Mouse (Mus musculus) intestine, embryonic 15.5 days (tissue): ENCODE measurements around the gene Nebl. TPM values are rescaled to one million over a fixed set of nuclear protein-coding genes. Genes with fewer than 3 reads are reported as not detected.

Source experiments
- ATAC-seq: fragments of 200-750 bp; cut with Nextera tagmentation; 2 replicates; pipeline ENCODE4 v1.8.0; 2017; ENCODE audit warnings: moderate TSS enrichment, moderate library complexity
- H3K27ac ChIP-seq: fragments of 300-500 bp; sonication (generic); 2 replicates; pipeline ENCODE4 v1.5.1; 2015; ENCODE audit warnings: mild to moderate bottlenecking, inconsistent platforms
- H3K27me3 ChIP-seq: fragments of 300-500 bp; sonication (generic); replicated peaks from 2 replicates; pipeline ENCODE4 v1.6.1; 2015; ENCODE audit warnings: inconsistent platforms
- H3K36me3 ChIP-seq: fragments of 300-500 bp; sonication (generic); 2 replicates; pipeline ENCODE4 v1.6.1; 2015; ENCODE audit warnings: inconsistent platforms
- H3K4me1 ChIP-seq: fragments of 300-500 bp; sonication (generic); replicated peaks from 2 replicates; pipeline ENCODE4 v1.6.1; 2015; ENCODE audit warnings: inconsistent platforms
- H3K4me2 ChIP-seq: fragments of 300-500 bp; sonication (generic); replicated peaks from 2 replicates; pipeline ENCODE4 v1.6.1; 2015; ENCODE audit warnings: mild to moderate bottlenecking, inconsistent platforms
- H3K4me3 ChIP-seq: fragments of 300-500 bp; sonication (generic); replicated peaks from 2 replicates; pipeline ENCODE4 v1.5.1; 2015; ENCODE audit warnings: inconsistent platforms
- H3K9ac ChIP-seq: fragments of 300-500 bp; sonication (generic); 2 replicates; pipeline ENCODE4 v1.6.1; 2015; ENCODE audit warnings: inconsistent platforms
- H3K9me3 ChIP-seq: fragments of 300-500 bp; sonication (generic); 2 replicates; pipeline ENCODE4 v1.6.1; 2016; ENCODE audit warnings: inconsistent platforms
- WGBS: fragments of 180-500 bp; shearing (Covaris S2); methylation state at CpG from one replicate; pipeline ENCODE4 v1.1.7; 2015; 5-methylcytosine and 5-hydroxymethylcytosine counted together
- polyA plus RNA-seq: library from polyadenylated mRNA; unstranded; fragments of >200 nt; fragmentation: Nextera tagmentation; extraction: Ambion mirVana; gene quantifications from 2 replicates; pipeline ENCODE4 v1.2.1, GENCODE M21; 2015

Gene Nebl
- polyA plus RNA-seq, 1 experiment from 2014 or later = 0.43 TPM

- no peak for ATAC-seq
- Histone ChIP-seq H3K9me3 (no peaks in the 10 kb centered on the region), H3K4me3 (no peak overlapping the region), H3K9ac (no peak overlapping the region), H3K27me3 (no peaks in the 10 kb centered on the region), H3K4me1 (no peaks in the 10 kb centered on the region), H3K27ac (no peak overlapping the region), H3K36me3 (no peaks in the 10 kb centered on the region), H3K4me2 (no peak overlapping the region)
- WGBS = 55% methylated on average over 7 of the region's 7 CpGs
These were observed 28.6 kb downstream of the Nebl start for GRCm38 (mm10) chr2:17702481-17703169.

- WGBS = 66% methylated on average over 4 of the region's 4 CpGs
- H3K27me3 ChIP-seq = no peaks in the 10 kb centered on the region
- ATAC-seq = no peak
- no peak overlapping the region for H3K27ac ChIP-seq
- no peaks in the 10 kb centered on the region for H3K4me1 ChIP-seq
- H3K9ac ChIP-seq = no peak overlapping the region
- H3K9me3 ChIP-seq = no peaks in the 10 kb centered on the region
- H3K36me3 ChIP-seq = no peaks in the 10 kb centered on the region
- no peak overlapping the region for H3K4me2 ChIP-seq
- H3K4me3 ChIP-seq = no peak overlapping the region
These were observed 32.8 kb downstream of the Nebl start for GRCm38 (mm10) chr2:17698161-17699087.

- Histone ChIP-seq H3K27me3 (no peaks in the 10 kb centered on the region), H3K4me3 (no peak overlapping the region), H3K4me2 (no peak overlapping the region), H3K9me3 (no peaks in the 10 kb centered on the region), H3K36me3 (no peaks in the 10 kb centered on the region), H3K9ac (no peak overlapping the region), H3K27ac (no peak overlapping the region), H3K4me1 (no peaks in the 10 kb centered on the region)
- no peak for ATAC-seq
- WGBS = 87% methylated on average over 2 of the region's 2 CpGs
These were observed 38.3 kb downstream of the Nebl start for GRCm38 (mm10) chr2:17692926-17693325.

- H3K36me3 ChIP-seq = no peaks in the 10 kb centered on the region
- no peak overlapping the region for H3K27ac ChIP-seq
- no peak overlapping the region for H3K4me3 ChIP-seq
- no peaks in the 10 kb centered on the region for H3K9me3 ChIP-seq
- WGBS = 69% methylated on average over 5 of the region's 5 CpGs
- no peaks in the 10 kb centered on the region for H3K27me3 ChIP-seq
- H3K9ac ChIP-seq = no peak overlapping the region
- H3K4me2 ChIP-seq = no peak overlapping the region
- no peak for ATAC-seq
- H3K4me1 ChIP-seq = no peaks in the 10 kb centered on the region
These were observed 41.0 kb downstream of the Nebl start for GRCm38 (mm10) chr2:17690264-17690663.

- H3K4me1 ChIP-seq = no peaks in the 10 kb centered on the region
- WGBS = 75% methylated on average over 6 of the region's 6 CpGs
- no peak overlapping the region for H3K27ac ChIP-seq
- H3K4me3 ChIP-seq = no peak overlapping the region
- H3K9me3 ChIP-seq = no peaks in the 10 kb centered on the region
- ATAC-seq = no peak
- no peaks in the 10 kb centered on the region for H3K36me3 ChIP-seq
- no peaks in the 10 kb centered on the region for H3K27me3 ChIP-seq
- no peak overlapping the region for H3K9ac ChIP-seq
- no peak overlapping the region for H3K4me2 ChIP-seq
These were observed 44.1 kb downstream of the Nebl start for GRCm38 (mm10) chr2:17687141-17687540.

- Histone ChIP-seq H3K27ac (no peak overlapping the region), H3K4me3 (no peak overlapping the region), H3K4me2 (no peak overlapping the region), H3K9me3 (no peaks in the 10 kb centered on the region), H3K36me3 (no peaks in the 10 kb centered on the region), H3K27me3 (no peaks in the 10 kb centered on the region), H3K4me1 (no peaks in the 10 kb centered on the region), H3K9ac (no peak overlapping the region)
- WGBS = 69% methylated on average over 4 of the region's 4 CpGs
- no peak for ATAC-seq
These were observed 47.8 kb downstream of the Nebl start for GRCm38 (mm10) chr2:17683326-17684040.

GRCm38 (mm10) chr2:17672156-17672555 is 59.1 kb downstream of the Nebl start:
- Histone ChIP-seq H3K9me3 (no peaks in the 10 kb centered on the region), H3K36me3 (no peaks in the 10 kb centered on the region), H3K4me1 (no peaks in the 10 kb centered on the region), H3K4me2 (no peak overlapping the region), H3K27me3 (no peaks in the 10 kb centered on the region), H3K27ac (no peak overlapping the region), H3K4me3 (no peak overlapping the region), H3K9ac (no peak overlapping the region)
- 83% methylated on average over 10 of the region's 10 CpGs for WGBS
- ATAC-seq = no peak

- WGBS = 82% methylated on average over 8 of the region's 8 CpGs
- no peaks in the 10 kb centered on the region for H3K9me3 ChIP-seq
- H3K27ac ChIP-seq = no peak overlapping the region
- H3K4me2 ChIP-seq = no peak overlapping the region
- no peak overlapping the region for H3K9ac ChIP-seq
- no peak for ATAC-seq
- no peak overlapping the region for H3K4me3 ChIP-seq
- no peaks in the 10 kb centered on the region for H3K36me3 ChIP-seq
- H3K4me1 ChIP-seq = no peaks in the 10 kb centered on the region
- no peaks in the 10 kb centered on the region for H3K27me3 ChIP-seq
These were observed 59.7 kb downstream of the Nebl start for GRCm38 (mm10) chr2:17671566-17671965.

- H3K9me3 ChIP-seq = no peaks in the 10 kb centered on the region
These were observed 61.3 kb downstream of the Nebl start for GRCm38 (mm10) chr2:17669953-17670352.

GRCm38 (mm10) chr2:17669000-17669399 is 62.3 kb downstream of the Nebl start:
- H3K9ac ChIP-seq = no peak overlapping the region
- H3K27ac ChIP-seq = no peak overlapping the region
- WGBS = 47% methylated on average over 2 of the region's 2 CpGs
- no peaks in the 10 kb centered on the region for H3K27me3 ChIP-seq
- no peaks in the 10 kb centered on the region for H3K9me3 ChIP-seq
- H3K36me3 ChIP-seq = no peaks in the 10 kb centered on the region
- H3K4me2 ChIP-seq = no peak overlapping the region
- ATAC-seq = no peak
- H3K4me3 ChIP-seq = no peak overlapping the region
- no peaks in the 10 kb centered on the region for H3K4me1 ChIP-seq

More at GRCm38 (mm10) chr2:17669953-17670352, 61.3 kb downstream of the Nebl start:
- Histone ChIP-seq H3K27ac (no peak overlapping the region), H3K4me3 (no peak overlapping the region), H3K36me3 (no peaks in the 10 kb centered on the region), H3K9ac (no peak overlapping the region), H3K4me1 (no peaks in the 10 kb centered on the region), H3K27me3 (no peaks in the 10 kb centered on the region), H3K4me2 (no peak overlapping the region)
- no peak for ATAC-seq
- 51% methylated on average over 10 of the region's 10 CpGs for whole genome bisulfite sequencing

- no peak overlapping the region for H3K9ac ChIP-seq
- ATAC-seq = no peak
- 61% methylated on average over 5 of the region's 5 CpGs for WGBS
- no peak overlapping the region for H3K27ac ChIP-seq
- no peak overlapping the region for H3K4me3 ChIP-seq
- no peaks in the 10 kb centered on the region for H3K4me1 ChIP-seq
- no peaks in the 10 kb centered on the region for H3K9me3 ChIP-seq
- H3K36me3 ChIP-seq = no peaks in the 10 kb centered on the region
- no peaks in the 10 kb centered on the region for H3K27me3 ChIP-seq
- no peak overlapping the region for H3K4me2 ChIP-seq
These were observed 73.1 kb downstream of the Nebl start for GRCm38 (mm10) chr2:17658176-17658575.

- no peak overlapping the region for H3K4me3 ChIP-seq
These were observed 81.0 kb downstream of the Nebl start for GRCm38 (mm10) chr2:17650147-17650834.

More at GRCm38 (mm10) chr2:17650147-17650834, 81.0 kb downstream of the Nebl start:
- Histone ChIP-seq H3K27me3 (no peaks in the 10 kb centered on the region), H3K36me3 (no peaks in the 10 kb centered on the region), H3K27ac (no peak overlapping the region), H3K9ac (no peak overlapping the region), H3K4me1 (no peaks in the 10 kb centered on the region), H3K9me3 (no peaks in the 10 kb centered on the region), H3K4me2 (no peak overlapping the region)
- 72% methylated on average over 10 of the region's 10 CpGs for WGBS
- ATAC-seq = no peak
